Mouse (Mus musculus) liver, embryonic 15.5 days (tissue): ENCODE measurements around the gene Jsrp1. TPM values are rescaled to one million over a fixed set of nuclear protein-coding genes. Genes with fewer than 3 reads are reported as not detected.

Experiments
- ATAC-seq: fragments of 200-750 bp; cut with Nextera tagmentation; 2 replicates; pipeline ENCODE4 v1.8.0; 2017; ENCODE audit warnings: moderate number of reproducible peaks, mild to moderate bottlenecking, moderate library complexity; ENCODE audit not compliant: insufficient read depth
- H3K27ac ChIP-seq: fragments of 300-500 bp; sonication (generic); replicated peaks from 2 replicates; pipeline ENCODE4 v1.5.1; 2015; ENCODE audit warnings: mild to moderate bottlenecking, inconsistent platforms
- H3K27me3 ChIP-seq: fragments of 300-500 bp; sonication (generic); 2 replicates; pipeline ENCODE4 v1.6.1; 2015; ENCODE audit warnings: mild to moderate bottlenecking, inconsistent platforms
- H3K36me3 ChIP-seq: fragments of 300-500 bp; sonication (generic); replicated peaks from 2 replicates; pipeline ENCODE4 v1.6.1; 2015; ENCODE audit warnings: moderate library complexity, mild to moderate bottlenecking, inconsistent platforms
- H3K4me1 ChIP-seq: fragments of 300-500 bp; sonication (generic); replicated peaks from 2 replicates; pipeline ENCODE4 v1.6.1; 2015; ENCODE audit warnings: inconsistent platforms
- H3K4me2 ChIP-seq: fragments of 300-500 bp; sonication (generic); 2 replicates; pipeline ENCODE4 v1.6.1; 2015; ENCODE audit warnings: moderate library complexity, mild to moderate bottlenecking, inconsistent platforms
- H3K4me3 ChIP-seq: fragments of 300-500 bp; sonication (generic); replicated peaks from 2 replicates; pipeline ENCODE4 v1.5.1; 2015; ENCODE audit warnings: mild to moderate bottlenecking, inconsistent platforms
- H3K9ac ChIP-seq: fragments of 300-500 bp; sonication (generic); 2 replicates; pipeline ENCODE4 v1.6.1; 2015; ENCODE audit warnings: moderate library complexity, mild to moderate bottlenecking, inconsistent platforms
- H3K9me3 ChIP-seq: fragments of 300-500 bp; sonication (generic); replicated peaks from 2 replicates; pipeline ENCODE4 v1.6.1; 2016; ENCODE audit warnings: inconsistent platforms
- WGBS: fragments of 180-500 bp; shearing (Covaris S2); methylation state at CpG from one replicate; pipeline ENCODE4 v1.1.7; 2015; ENCODE audit warnings: mixed read lengths; ENCODE audit not compliant: insufficient replicate concordance; 5-methylcytosine and 5-hydroxymethylcytosine counted together
- polyA plus RNA-seq: library from polyadenylated mRNA; unstranded; fragments of >200 nt; fragmentation: Nextera tagmentation; extraction: Ambion mirVana; gene quantifications from 2 replicates; pipeline ENCODE4 v1.2.1, GENCODE M21; 2015

Jsrp1 gene
- polyA plus RNA-seq, 1 experiment from 2014 or later, result 1.3 TPM

- ATAC-seq, result no peak
- Histone ChIP-seq H3K36me3 (no peaks in the 10 kb centered on the region), H3K4me2 (no peak overlapping the region), H3K4me1 (peaks cover 23% of the 10 kb centered on the region), H3K9me3 (no peaks in the 10 kb centered on the region), H3K27me3 (peaks cover 72% of the 10 kb centered on the region), H3K4me3 (no peak overlapping the region), H3K27ac (no peak overlapping the region), H3K9ac (no peak overlapping the region)
- 58% methylated on average over 8 of the region's 8 CpGs for WGBS
These were observed 31.9 kb upstream of the Jsrp1 start for GRCm38 (mm10) chr10:80845055-80845693.

GRCm38 (mm10) chr10:80843931-80844547 is 30.7 kb upstream of the Jsrp1 start, which contains the start of gene Lingo3:
Gene Lingo3, minus strand, starts transcription at chr10:80844039.
- no peak for ATAC-seq
- no peaks in the 10 kb centered on the region for H3K9me3 ChIP-seq
- 6% methylated on average over 51 of the region's 51 CpGs for WGBS
- no peak within 1 kb of the TSS for H3K27ac ChIP-seq
- peak within 1 kb of the TSS; percentile 32 for H3K4me3 ChIP-seq
- H3K9ac ChIP-seq, result no peak within 1 kb of the TSS
- H3K36me3 ChIP-seq, result no peaks in the 10 kb centered on the region
- peaks cover 83% of the 10 kb centered on the region for H3K27me3 ChIP-seq
- H3K4me1 ChIP-seq, result peaks cover 16% of the 10 kb centered on the region
- H3K4me2 ChIP-seq, result peak within 1 kb of the TSS; percentile 46

- H3K4me3 ChIP-seq, result peak overlapping the region; percentile 32
- H3K27me3 ChIP-seq, result peaks cover 90% of the 10 kb centered on the region
- peak overlapping the region; percentile 46 for H3K4me2 ChIP-seq
These were observed 30.0 kb upstream of the Jsrp1 start for GRCm38 (mm10) chr10:80843087-80843930.

GRCm38 (mm10) chr10:80842334-80842733 is 29.0 kb upstream of the Jsrp1 start:
- Histone ChIP-seq H3K9me3 (no peaks in the 10 kb centered on the region), H3K36me3 (no peaks in the 10 kb centered on the region), H3K9ac (no peak overlapping the region), H3K4me2 (no peak overlapping the region), H3K27ac (no peak overlapping the region), H3K4me3 (no peak overlapping the region), H3K27me3 (peaks cover 100% of the 10 kb centered on the region), H3K4me1 (peaks cover 6% of the 10 kb centered on the region; the same call in 1 of the 2 replicates)
- ATAC-seq, result no peak
- 73% methylated on average over 15 of the region's 15 CpGs for WGBS

More at GRCm38 (mm10) chr10:80843087-80843930, 30.0 kb upstream of the Jsrp1 start:
- Histone ChIP-seq H3K4me1 (peaks cover 9% of the 10 kb centered on the region), H3K36me3 (no peaks in the 10 kb centered on the region), H3K9me3 (no peaks in the 10 kb centered on the region), H3K9ac (no peak overlapping the region), H3K27ac (no peak overlapping the region)
- no peak for ATAC-seq
- WGBS, result 12% methylated on average over 32 of the region's 32 CpGs

DNA sequence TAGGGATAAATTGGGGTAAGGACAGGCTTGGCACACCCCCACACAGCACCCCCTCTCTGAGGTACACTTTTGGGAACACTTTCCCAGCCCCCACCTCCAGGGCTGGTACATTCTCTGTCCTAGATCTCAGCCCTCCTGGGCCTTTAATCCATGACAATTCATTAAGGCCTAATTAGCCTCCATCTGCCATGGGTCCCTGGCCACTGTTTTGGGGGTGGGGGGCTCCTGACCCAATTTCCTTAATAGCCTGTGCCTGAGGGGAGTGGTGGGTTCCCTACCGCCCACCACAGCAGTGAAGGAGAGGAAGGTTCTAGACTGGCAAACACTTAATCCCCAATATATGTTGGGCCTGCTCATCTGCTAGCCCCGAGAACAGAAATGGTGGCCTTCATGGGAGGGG is 28.4 kb upstream of the Jsrp1 start:
- Histone ChIP-seq H3K9me3 (no peaks in the 10 kb centered on the region), H3K9ac (no peak overlapping the region), H3K4me3 (no peak overlapping the region), H3K27me3 (peaks cover 100% of the 10 kb centered on the region), H3K27ac (no peak overlapping the region), H3K4me2 (no peak overlapping the region), H3K36me3 (no peaks in the 10 kb centered on the region), H3K4me1 (peaks cover 11% of the 10 kb centered on the region)
- no peak for ATAC-seq
- 63% methylated on average over 2 of the region's 2 CpGs for WGBS

DNA sequence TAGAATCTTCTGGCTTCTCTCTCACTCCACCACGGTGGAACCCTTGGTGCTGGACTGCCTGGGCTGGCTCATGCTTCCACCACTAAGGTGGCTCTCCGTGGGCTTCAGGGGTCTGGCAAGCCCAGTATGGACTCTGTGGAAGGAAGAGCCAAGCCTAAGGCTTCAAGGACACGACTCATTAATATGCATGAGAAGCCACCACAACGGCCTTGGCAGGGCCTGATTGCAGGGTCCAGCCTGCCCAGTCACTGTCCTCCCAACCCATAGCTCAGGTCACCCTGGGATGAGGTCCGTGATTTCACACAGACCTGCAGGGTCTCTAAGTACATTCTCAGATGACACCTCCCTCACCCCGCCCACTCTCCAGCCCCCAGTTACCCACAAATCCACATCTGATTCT is 26.6 kb upstream of the Jsrp1 start:
- 45% methylated on average over 6 of the region's 6 CpGs for WGBS
- peaks cover 100% of the 10 kb centered on the region for H3K27me3 ChIP-seq
- H3K27ac ChIP-seq, result no peak overlapping the region
- H3K4me3 ChIP-seq, result no peak overlapping the region
- no peak overlapping the region for H3K9ac ChIP-seq
- H3K4me1 ChIP-seq, result peaks cover 14% of the 10 kb centered on the region
- no peak for ATAC-seq
- H3K4me2 ChIP-seq, result no peak overlapping the region
- H3K9me3 ChIP-seq, result no peaks in the 10 kb centered on the region
- no peaks in the 10 kb centered on the region for H3K36me3 ChIP-seq

- WGBS, result 40% methylated on average over 2 of the region's 2 CpGs
- ATAC-seq, result no peak
- H3K9me3 ChIP-seq, result no peaks in the 10 kb centered on the region
- H3K36me3 ChIP-seq, result no peaks in the 10 kb centered on the region
- H3K4me2 ChIP-seq, result no peak overlapping the region
- no peak overlapping the region for H3K27ac ChIP-seq
- H3K27me3 ChIP-seq, result peaks cover 100% of the 10 kb centered on the region
- no peak overlapping the region for H3K4me3 ChIP-seq
- no peak overlapping the region for H3K9ac ChIP-seq
- peaks cover 11% of the 10 kb centered on the region for H3K4me1 ChIP-seq
These were observed 25.1 kb upstream of the Jsrp1 start for GRCm38 (mm10) chr10:80838346-80838912.

DNA sequence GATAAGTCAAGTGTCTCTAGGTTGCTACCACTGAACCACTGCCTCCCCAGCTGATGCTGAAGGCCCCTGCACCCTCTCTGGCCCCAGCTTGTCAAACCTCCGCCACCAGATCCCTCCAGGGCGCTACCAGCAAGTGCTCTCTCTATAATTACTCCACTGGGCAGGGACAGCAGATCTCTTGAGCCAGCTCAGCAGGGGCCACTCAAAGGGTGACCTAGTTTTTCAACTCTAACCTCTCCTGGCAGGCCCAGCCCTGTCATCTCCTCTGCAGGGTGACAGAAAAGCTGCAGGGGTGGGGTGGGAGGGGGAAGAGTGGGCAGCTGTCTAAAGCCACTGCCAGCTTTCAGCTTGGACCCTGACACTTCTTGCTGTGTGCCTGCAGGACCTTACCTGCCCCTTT is 24.5 kb upstream of the Jsrp1 start:
- ATAC-seq, result no peak
- Histone ChIP-seq H3K9me3 (no peaks in the 10 kb centered on the region), H3K27ac (no peak overlapping the region), H3K27me3 (peaks cover 100% of the 10 kb centered on the region), H3K4me2 (no peak overlapping the region), H3K4me1 (peaks cover 11% of the 10 kb centered on the region), H3K9ac (no peak overlapping the region), H3K4me3 (no peak overlapping the region), H3K36me3 (no peaks in the 10 kb centered on the region)
- WGBS, result 38% methylated on average over 2 of the region's 2 CpGs

- Histone ChIP-seq H3K36me3 (no peaks in the 10 kb centered on the region), H3K4me1 (peaks cover 11% of the 10 kb centered on the region), H3K27me3 (peaks cover 98% of the 10 kb centered on the region), H3K9ac (no peak overlapping the region), H3K27ac (no peak overlapping the region), H3K4me3 (no peak overlapping the region), H3K9me3 (no peaks in the 10 kb centered on the region), H3K4me2 (no peak overlapping the region)
- no peak for ATAC-seq
- WGBS, result 38% methylated on average over 7 of the region's 7 CpGs
These were observed 23.7 kb upstream of the Jsrp1 start for GRCm38 (mm10) chr10:80836949-80837379.

- 59% methylated on average over 30 of the region's 30 CpGs for WGBS
- ATAC-seq, result no peak
- peaks cover 24% of the 10 kb centered on the region for H3K4me1 ChIP-seq
- H3K36me3 ChIP-seq, result peaks cover 6% of the 10 kb centered on the region
- no peaks in the 10 kb centered on the region for H3K9me3 ChIP-seq
- peaks cover 85% of the 10 kb centered on the region for H3K27me3 ChIP-seq
- H3K4me2 ChIP-seq, result no peak overlapping the region
- H3K9ac ChIP-seq, result no peak overlapping the region
- no peak overlapping the region for H3K4me3 ChIP-seq
- no peak overlapping the region for H3K27ac ChIP-seq
These were observed 22.3 kb upstream of the Jsrp1 start for GRCm38 (mm10) chr10:80835617-80836016.

DNA sequence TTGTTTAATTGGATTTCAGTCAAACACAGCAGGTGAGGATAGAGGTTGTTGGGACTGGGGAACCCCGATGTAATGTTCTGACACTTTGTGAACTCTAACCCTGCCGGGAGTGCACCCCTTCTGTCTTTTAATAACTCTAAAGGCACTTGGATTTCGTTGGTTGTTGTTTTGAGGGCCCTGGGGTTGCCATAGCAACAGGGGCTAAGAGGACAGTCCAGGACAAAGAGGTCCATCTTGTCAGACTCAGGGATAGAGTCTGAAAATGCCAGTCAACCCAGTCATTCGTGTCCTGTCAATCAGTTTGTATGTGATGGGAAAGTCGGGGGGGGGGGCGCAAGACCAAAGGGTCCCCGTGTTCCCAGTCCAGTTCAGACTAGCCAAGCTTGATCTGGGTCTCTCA is 19.5 kb upstream of the Jsrp1 start:
- 65% methylated on average over 7 of the region's 7 CpGs for WGBS

More for the DNA sequence above, 19.5 kb upstream of the Jsrp1 start:
- Histone ChIP-seq H3K4me2 (no peak overlapping the region), H3K9ac (no peak overlapping the region), H3K36me3 (peaks cover 32% of the 10 kb centered on the region), H3K27ac (no peak overlapping the region), H3K4me3 (no peak overlapping the region), H3K9me3 (no peaks in the 10 kb centered on the region), H3K27me3 (peaks cover 57% of the 10 kb centered on the region), H3K4me1 (peaks cover 49% of the 10 kb centered on the region)
- ATAC-seq, result no peak
